Mouse (Mus musculus) Patski (cell line): Measurements from ENCODE around the gene Vstm4. TPM values are rescaled to one million over a fixed set of nuclear protein-coding genes. Genes with fewer than 3 reads are reported as not detected.

Source experiments
- ATAC-seq: fragments of 100-300 bp; one replicate; pipeline ENCODE4 v1.8.0; 2021
- CTCF ChIA-PET: fragments of 350-600 bp; sonication (Branson Sonifier 250); formaldehyde crosslinking; loops from one replicate; lab custom pipeline; 2022; ENCODE audit warnings: inconsistent platforms; lab: Charles Lee
- POLR2A ChIA-PET: fragments of 350-600 bp; sonication (Branson Sonifier 250); formaldehyde crosslinking; loops from one replicate; lab custom pipeline; 2022; ENCODE audit warnings: antibody characterized with exemption, inconsistent platforms; lab: Charles Lee
- DNase-seq: peaks from one replicate; pipeline ENCODE4 v3.0.0-alpha.2; 2011; ENCODE audit warnings: low read depth, low spot score
- H3K27me3 ChIP-seq: fragments of 371-371 bp; one replicate; pipeline ENCODE4 v1.5.1; 2021
- CTCF ChIP-seq: fragments of 100-300 bp; IDR thresholded peaks from one replicate; pipeline ENCODE4 v1.5.1; 2021
- in situ Hi-C: fragments of 300-500 bp; cut with MboI; formaldehyde crosslinking; loops from 3 replicates; pipeline ENCODE4 v1.11.1; 2018; ENCODE audit warnings: low pct_unique_long_range_greater_than_20kb, mixed read lengths
- polyA plus RNA-seq: library from polyadenylated mRNA; unstranded; gene quantifications from one replicate; pipeline ENCODE4 v1.2.3, GENCODE M21; 2021

Vstm4 gene
- polyA plus RNA-seq, 1 experiment from 2014 or later, result not detected

DNA sequence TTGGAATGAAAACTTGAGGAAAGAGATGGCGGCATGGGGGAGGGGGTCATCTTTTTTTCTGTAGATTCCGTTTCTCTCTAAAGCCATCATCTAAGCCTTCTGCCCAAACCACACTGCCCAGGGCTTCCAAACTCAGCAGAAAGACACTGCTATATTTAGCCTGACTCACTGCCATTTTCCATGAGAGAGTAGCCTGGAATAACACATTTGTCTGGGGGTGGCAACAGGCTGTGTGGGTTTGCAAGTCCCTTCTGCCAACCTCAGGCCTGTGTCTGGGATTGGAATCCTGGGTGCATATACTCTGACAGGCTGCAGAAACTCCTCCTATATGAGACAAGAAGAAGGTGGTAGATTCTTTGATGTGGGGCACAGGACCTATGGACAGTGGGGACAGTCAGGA, 91.0 kb downstream of the Vstm4 start:
- H3K27me3 ChIP-seq, result peaks cover 23% of the 10 kb centered on the region
- no peak for DNase-seq
- TF ChIP-seq CTCF, result no peak
- in situ Hi-C loops, result no loop called here
- POLR2A ChIA-PET, result no interaction called here
- ATAC-seq, result no peak
- CTCF ChIA-PET, result no interaction called here

- CTCF ChIA-PET, result no interaction called here
- in situ Hi-C loops, result no loop called here
- DNase-seq (no peak), ATAC-seq (no peak)
- peaks cover 27% of the 10 kb centered on the region for H3K27me3 ChIP-seq
- TF ChIP-seq CTCF, result no peak
- POLR2A ChIA-PET, result no interaction called here
Measured at GRCm38 (mm10) chr14:32950312-32951301, 94.1 kb downstream of the Vstm4 start.

DNA sequence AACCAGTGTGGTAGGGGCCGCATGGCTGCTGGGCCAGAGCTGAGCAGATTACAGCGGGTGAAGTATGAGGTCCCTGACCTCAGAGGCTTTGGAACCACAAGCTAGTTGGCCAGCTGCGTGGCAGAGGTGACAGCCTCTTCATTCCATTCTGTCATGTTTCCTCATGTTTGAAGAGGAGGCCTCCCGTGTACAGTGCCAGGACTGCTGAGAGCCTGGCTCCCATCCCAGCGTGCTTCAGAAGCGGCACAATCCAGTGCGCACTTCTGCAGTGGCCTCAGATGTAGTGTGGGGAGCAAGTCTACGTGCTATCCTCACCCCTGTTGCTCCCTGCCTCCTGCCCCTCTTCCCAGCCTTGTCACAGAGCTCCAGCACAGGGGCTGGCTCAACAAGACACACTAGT, 99.9 kb downstream of the Vstm4 start:
- peaks cover 4% of the 10 kb centered on the region for H3K27me3 ChIP-seq
- TF ChIP-seq CTCF, result no peak
- POLR2A ChIA-PET, result no interaction called here
- in situ Hi-C loops, result no loop called here
- DNase-seq, result no peak
- CTCF ChIA-PET, result no interaction called here
- ATAC-seq, result no peak

DNA sequence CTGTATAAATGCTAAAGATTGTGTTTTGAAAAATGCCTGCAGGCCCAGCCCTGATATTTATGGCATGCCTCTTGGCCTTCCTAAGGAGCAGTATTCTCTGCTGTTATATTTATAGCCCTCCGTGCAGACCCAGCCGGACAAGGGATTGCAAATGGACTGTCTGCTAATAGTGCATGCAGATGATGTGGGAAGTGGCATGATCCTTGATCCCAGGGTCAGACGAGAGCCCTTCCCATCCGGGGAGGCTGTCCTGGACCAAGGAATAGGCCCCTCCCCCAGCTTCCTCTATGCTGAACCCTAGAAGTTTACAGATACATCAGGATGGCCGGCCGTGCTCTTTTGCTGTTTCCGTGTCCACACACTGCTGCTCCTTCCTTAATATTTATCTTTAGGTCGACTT, 102.1 kb downstream of the Vstm4 start:
- no peak for TF ChIP-seq CTCF
- ChIA-PET CTCF (no interaction called here), POLR2A (no interaction called here)
- in situ Hi-C loops, result no loop called here
- peaks cover 4% of the 10 kb centered on the region for H3K27me3 ChIP-seq
- DNase-seq (no peak), ATAC-seq (no peak)

- no peaks in the 10 kb centered on the region for H3K27me3 ChIP-seq
Measured at GRCm38 (mm10) chr14:32960481-32960880, 103.9 kb downstream of the Vstm4 start.

DNA sequence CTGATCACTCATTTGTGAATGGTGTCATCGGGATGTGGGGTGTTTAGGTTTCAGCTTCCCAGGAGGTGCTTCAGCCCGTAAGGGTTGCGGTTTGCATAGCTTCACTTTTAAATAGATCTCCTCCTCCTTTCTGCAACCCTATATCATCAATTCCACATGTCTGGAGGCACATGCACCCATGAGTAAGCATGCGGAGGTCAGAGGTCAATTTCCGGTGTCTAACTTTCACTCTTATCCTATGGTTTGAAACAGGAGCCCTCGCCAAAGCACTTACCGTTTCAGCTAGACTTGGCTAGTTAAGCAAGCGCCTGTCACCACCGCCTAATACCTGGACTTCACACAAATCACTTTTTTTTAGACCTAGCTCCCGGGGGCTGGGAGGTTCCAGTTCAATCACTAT, 108.2 kb downstream of the Vstm4 start:
- POLR2A ChIA-PET, result no interaction called here
- CTCF ChIA-PET, result no interaction called here
- in situ Hi-C loops, result loop anchor here (5.0 kb wide), 1 partner anchor 357 kb away; no protein-coding TSS in a partner anchor

More at GRCm38 (mm10) chr14:32960481-32960880, 103.9 kb downstream of the Vstm4 start:
- in situ Hi-C loops, result loop anchor here (5.0 kb wide), 1 partner anchor 353 kb away; no protein-coding TSS in a partner anchor
- DNase-seq (no peak), ATAC-seq (no peak)
- CTCF ChIA-PET, result interaction anchor here (1.5 kb wide), 1 partner anchor 351 kb away, joined by 3 read pairs; no protein-coding TSS in a partner anchor
- POLR2A ChIA-PET, result no interaction called here
- no peak for TF ChIP-seq CTCF

GRCm38 (mm10) chr14:32970700-32971099, 114.1 kb downstream of the Vstm4 start:
- ChIA-PET POLR2A (no interaction called here), CTCF (no interaction called here)
- H3K27me3 ChIP-seq, result peaks cover 2% of the 10 kb centered on the region
- no peak for TF ChIP-seq CTCF
- DNase-seq (no peak), ATAC-seq (no peak)
- in situ Hi-C loops, result no loop called here

More for the DNA sequence above, 108.2 kb downstream of the Vstm4 start:
- no peak for TF ChIP-seq CTCF
- DNase-seq, result no peak
- H3K27me3 ChIP-seq, result peaks cover 2% of the 10 kb centered on the region
- ATAC-seq, result no peak

DNA sequence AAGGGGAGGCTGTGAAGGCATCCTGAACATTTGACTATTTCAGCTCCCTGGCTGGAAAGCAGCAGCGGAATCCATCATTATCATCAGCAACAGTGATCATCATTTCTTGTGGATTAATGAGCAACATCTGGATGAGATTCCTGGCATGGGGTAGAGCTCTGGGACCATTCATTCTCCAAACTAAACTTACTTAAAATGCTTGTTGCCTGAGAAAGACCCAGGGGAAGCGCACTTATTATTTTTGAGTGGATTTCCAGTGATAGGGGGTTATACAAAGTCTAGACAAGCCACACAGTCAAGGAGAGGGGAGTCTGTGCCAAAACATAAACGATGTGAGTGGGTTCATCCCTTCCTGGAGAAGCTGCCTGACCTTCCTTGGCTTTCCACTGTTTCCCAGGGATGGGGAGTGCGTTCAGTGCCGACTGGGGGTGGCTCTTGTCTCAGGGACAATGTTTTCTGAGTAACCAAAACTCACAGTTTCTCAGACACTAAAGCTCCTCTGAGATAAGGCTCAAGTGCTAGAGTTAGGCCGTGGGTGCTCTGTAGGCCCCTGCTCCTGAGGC, 127.7 kb downstream of the Vstm4 start:
- ATAC-seq (no peak), DNase-seq (no peak)
- H3K27me3 ChIP-seq, result peaks cover 6% of the 10 kb centered on the region
- ChIA-PET POLR2A (no interaction called here), CTCF (no interaction called here)
- no peak for TF ChIP-seq CTCF
- in situ Hi-C loops, result no loop called here

DNA sequence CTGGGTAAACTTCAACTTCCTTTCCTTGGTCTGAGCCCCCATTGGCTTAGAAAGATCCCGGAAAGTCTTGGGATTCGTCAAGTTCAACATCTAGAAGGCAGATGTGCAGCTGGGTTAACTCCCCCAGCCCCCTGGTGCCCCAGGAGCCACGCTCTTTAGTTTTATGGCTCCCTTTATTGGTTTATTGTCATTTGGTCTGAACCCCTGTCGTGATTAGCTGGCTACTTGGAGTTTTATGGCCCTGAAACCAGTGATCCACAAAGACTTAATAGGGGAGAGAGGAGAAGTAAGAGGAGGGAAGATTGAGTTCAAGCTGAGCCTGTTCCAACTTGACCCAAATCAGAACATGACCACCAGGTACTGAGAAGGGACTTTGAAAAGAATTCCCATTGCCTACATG, 130.1 kb downstream of the Vstm4 start:
- DNase-seq (no peak), ATAC-seq (no peak)
- in situ Hi-C loops, result no loop called here

More for the DNA sequence above, 130.1 kb downstream of the Vstm4 start:
- ChIA-PET POLR2A (interaction anchor here (0.7 kb wide), 1 partner anchor 793 kb away, joined by 4 read pairs; no protein-coding TSS in a partner anchor), CTCF (interaction anchor here (1.3 kb wide), 1 partner anchor 68 kb away, joined by 3 read pairs; no protein-coding TSS in a partner anchor)
- peaks cover 6% of the 10 kb centered on the region for H3K27me3 ChIP-seq
- TF ChIP-seq CTCF, result no peak

Other genes starting within 250 kb of the Vstm4 start
- not detected for gene 3425401B19Rik, start 171.5 kb upstream of the Vstm4 start, polyA plus RNA-seq
- gene Tmem273, start 70.8 kb upstream of the Vstm4 start, polyA plus RNA-seq, result not detected
- gene Fam170b, start 22.8 kb upstream of the Vstm4 start, polyA plus RNA-seq, result not detected
- gene Lrrc18, start 134.6 kb downstream of the Vstm4 start, polyA plus RNA-seq, result not detected